Mouse (Mus musculus): ENCODE data around the gene Tacc2.
"Not testable (repeated sequence)": the region's sequence is repeated elsewhere in the genome, so short reads cannot be mapped to it uniquely, and the experiment has no call there.

The Tacc2 gene

DNA sequence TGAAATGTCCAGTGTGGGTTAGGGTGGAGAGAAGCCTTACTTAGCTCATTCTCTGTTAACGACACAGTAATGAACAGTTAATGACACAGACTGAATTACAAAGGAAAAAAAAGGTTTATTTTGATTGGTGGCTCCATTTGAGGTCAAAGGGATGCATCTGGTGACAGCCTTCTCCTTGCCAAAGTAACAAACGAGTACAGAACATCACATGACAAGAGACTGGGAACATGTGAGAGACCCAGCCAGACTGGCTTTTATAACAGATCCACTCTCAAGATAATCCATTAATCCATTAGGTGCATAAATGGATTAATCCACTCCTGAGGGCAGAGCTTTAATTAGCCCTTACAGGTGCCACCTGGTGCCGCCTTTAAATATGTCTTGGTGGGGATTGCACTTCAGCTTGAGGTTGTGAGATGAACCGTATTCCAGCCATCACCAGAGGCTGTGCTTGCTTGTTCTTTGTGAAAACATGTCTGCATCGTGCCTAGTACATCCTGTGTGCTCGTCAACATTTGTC is 75.9 kb downstream of the Tacc2 start:
- DNase-seq (ENCODE audit: low spot score in 2 of 2), result no peak

DNA sequence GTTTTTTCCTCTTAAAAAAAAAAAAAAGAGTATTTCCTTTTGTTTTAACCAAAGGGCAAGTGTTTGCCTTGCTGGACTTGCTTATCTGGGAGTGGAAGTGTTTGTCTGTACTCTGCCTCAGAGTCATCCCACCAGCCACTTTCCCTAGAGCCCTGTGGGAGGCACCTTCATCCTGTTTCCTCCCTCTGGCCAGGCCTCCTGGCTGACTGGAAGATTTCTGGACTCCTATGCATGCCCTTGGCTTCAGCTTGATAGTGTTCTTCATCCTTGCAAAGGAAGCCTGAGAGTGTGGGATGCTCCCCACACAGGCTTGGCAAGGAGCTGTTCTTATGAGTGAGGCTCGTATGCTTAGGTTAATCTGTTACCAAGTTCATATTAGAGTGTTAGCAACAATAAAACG is 77.3 kb downstream of the Tacc2 start:
- no peak for DNase-seq (ENCODE audit: low spot score in 2 of 2)

DNA sequence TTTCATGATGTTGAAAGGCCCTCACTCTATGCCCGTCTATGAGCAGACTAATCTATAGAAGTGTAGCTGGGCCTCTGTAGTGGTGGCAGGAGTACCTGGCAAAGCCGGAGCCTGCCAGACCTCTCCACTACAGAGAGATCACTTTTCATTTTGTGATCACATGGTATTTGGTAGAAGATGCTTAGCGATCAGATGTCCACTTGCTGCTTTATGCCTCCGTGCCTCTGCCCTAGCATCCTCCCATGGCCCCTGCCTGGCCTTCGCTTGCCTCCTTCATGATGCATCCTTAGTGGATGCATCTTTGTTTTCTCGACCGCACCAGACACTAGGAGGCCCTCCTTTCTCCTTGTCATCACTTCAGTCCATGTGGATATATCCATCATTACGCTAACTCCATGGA is 79.7 kb downstream of the Tacc2 start:
- no peak for DNase-seq (ENCODE audit: low spot score in 2 of 2)

DNA sequence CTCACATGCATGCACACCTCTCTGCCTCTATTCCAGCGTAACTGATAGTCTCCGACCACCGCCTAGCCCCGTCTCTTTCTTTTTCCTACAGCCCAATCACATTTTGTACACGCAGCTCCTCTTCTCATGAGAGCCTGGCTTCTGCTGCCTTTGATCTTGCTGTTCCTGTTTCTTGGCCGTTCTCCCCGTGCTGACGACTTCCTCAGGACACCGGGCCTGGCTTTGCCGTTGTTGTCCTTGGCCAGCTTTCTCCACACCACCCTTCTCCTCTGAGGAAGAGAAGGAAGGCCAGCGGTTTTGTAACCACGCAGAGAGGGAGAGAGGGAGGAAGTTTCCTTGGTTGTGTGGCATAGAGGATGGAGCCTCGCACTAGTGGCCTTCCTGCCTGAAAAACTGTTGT is 80.5 kb downstream of the Tacc2 start:
- no peak for DNase-seq (ENCODE audit: low spot score in 2 of 2)

DNA sequence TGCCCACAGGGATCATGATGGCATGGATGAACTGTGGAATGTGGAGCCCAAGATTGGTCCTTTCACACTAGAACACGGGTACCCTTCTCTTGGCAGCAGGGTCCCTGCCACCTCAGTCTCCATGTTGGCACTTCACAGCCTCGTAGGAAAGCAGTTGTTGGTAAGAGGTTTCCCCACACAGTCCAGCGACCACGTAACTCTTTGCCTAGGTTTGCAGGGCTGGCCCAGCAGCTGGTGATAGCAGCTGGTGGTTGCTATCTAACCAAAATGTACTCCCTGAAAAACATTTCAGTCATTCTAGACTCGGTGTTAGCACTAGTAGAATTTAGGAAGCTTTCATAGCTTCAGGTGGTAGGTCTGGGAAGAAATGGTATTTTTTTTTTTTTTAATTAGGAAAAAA is 81.9 kb downstream of the Tacc2 start:
- no peak for DNase-seq (ENCODE audit: low spot score in 2 of 2)

DNA sequence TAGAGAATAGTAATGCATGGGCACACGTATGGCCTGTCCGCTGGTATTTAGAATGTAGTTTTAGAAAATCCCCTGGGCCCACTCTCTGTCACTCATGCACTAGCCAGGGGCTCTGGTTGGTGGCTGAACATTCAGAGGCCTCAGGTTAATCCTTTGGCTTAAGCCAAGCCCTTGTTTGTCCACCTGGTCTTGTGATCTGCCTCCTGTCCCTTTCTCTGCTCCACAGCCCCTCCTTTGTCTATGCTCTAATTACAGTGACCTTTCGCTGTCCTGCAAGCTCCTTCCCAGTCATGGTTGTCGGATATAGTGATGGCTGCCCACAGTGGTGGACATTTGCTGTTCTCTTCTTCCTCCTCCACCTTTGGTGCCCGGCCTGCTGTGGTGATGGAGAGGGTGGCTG is 85.0 kb downstream of the Tacc2 start:
- no peak for DNase-seq (ENCODE audit: low spot score in 2 of 2)

DNA sequence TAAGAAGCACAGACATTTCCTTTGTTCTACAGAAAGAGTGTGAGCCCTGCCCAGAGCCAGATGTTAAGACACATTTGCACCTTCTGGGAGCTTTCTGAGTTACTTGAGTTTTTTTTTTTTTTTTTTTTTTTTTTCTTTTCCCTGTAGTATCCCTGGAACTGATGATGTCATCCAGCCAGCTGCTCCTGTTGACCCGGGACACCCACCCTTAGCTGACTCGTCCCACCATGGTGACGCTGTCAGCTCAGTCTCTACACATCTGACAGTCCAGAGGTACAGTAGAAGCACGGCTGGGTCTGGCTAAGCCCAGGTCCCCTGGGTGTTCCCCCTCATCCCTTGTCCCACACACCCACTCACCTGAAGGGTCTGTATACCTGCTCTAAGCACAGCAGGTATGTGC is 85.6 kb downstream of the Tacc2 start:
- no peak for DNase-seq (ENCODE audit: low spot score in 2 of 2)

DNA sequence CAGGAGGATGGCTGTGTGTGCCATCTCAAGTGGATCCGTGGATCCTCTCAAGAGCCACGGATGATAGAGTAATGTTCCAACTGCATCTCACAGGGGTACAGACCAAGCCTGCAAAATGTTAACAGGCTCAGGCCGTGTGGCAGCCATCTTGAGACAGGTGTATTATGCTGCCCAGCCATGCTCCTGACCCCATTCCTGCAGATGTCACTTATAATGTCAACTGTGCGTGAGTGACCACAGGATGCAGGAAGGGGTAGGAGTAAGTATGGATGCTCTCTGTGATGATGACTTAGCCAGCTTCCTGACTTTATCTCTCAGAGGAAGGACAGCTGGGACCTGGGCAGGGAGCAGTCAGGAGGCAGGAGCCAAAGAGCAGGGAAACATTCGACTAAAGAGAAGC is 86.8 kb downstream of the Tacc2 start:
- no peak for DNase-seq (ENCODE audit: low spot score in 2 of 2)

DNA sequence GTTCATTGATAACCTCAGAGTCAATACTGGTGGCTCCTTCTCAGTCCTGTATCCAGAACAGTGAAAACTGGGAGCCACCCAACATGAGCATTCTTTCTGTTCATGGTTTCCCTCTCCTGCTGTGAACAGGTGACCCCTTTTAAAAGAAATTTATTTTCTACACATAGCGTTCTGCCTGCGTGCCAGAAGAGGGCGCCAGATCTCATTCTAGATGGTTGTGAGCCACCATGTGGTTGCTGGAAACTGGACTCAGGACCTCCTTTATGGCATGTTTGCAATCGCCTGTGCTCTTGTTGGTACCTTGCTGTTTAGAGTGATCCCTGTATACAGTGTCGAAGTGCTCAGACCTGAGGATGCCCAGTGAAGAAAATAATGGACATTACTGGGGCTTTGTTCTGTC is 87.4 kb downstream of the Tacc2 start:
- DNase-seq (ENCODE audit: low spot score in 2 of 2), result no peak

DNA sequence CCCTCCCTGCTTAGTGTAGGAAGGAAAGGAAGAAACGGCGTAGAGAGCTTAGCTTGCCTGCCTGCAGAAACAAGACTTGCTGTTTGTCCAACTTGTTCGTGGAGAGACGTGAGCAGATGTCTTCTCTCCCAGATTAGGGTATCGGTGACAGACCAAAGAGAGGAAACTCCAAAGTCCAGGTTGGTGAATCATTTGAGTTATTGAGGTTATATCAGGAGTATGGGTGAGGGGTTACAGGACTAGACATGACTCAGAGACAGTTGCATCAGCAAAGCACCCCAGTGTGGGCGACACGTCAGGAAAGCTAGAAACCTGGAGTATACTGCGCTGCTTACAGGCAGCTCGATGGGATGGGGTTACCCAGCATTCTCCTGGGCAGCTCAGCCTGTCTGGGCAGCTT is 88.1 kb downstream of the Tacc2 start:
- no peak for DNase-seq (ENCODE audit: low spot score in 2 of 2)

DNA sequence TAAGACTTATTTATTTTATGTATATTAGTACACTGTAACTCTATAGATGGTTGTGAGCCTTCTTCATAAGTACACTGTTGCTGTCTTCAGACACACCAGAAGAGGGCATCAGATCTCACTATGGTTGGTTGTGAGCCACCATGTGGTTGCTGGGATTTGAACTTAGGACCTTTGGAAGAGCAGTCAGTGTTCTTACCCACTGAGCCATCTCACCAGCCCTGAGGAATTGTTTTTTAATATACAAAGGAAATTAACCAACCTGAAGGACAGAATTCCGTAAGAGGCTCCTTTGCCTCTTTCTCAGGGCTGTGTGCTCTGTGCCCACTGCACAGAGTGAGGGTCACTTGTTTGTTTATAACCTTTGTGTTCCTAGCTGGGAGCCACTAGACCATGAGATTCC is 90.8 kb downstream of the Tacc2 start:
- not testable (repeated sequence) for DNase-seq (ENCODE audit: low spot score in 2 of 2)

DNA sequence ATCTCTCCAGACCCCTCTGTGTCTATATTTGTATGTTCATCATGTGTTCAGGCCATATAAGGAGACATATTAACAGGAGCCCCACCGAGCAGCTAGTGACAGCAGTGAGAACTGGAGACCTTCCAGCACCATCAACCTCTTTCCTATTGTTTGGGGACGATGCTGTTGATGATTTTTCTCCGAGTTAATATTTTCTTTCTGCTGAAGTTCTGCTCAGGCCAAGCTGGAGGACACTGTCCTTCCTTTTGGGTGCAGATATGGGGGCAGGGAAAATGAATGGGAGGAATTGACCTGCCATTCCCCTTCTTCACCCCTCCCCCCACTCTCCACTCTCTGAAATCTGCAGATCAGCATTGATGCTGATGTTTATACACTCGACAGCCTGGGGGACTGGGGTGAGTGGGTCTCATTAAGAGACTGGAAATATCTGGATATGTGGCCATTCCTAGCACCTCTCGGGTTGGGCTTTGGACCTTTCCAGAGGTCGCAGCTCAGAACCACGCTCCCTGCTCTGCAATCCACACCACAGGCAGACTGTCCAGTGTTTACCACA is 91.6 kb downstream of the Tacc2 start:
- no peak for DNase-seq (ENCODE audit: low spot score in 2 of 2)

DNA sequence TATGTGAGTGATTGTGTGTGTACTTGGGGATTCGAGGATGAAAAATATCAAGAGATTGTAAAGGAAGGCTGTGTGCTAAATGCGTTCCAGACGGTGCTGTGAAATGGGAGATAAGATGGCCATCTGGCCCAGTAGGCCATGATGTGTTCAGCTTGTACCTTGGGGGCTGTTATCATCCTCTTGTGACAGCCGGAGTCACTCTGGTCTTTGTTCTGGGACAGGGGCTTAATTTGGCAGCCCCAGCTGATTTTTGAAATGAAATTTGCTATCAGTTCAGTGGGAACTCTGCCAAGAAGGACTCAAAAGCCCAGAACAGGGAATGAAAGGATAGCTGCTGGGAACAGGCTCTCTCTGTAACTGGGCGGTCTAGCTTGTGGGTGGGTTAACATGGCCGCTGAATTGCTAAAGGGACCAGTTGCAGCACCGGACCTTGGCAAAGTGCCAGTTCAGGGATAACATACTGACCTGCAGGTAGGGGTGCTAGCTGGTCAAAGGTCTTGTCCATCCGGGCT is 92.2 kb downstream of the Tacc2 start:
- DNase-seq (ENCODE audit: low spot score in 2 of 2), result no peak

DNA sequence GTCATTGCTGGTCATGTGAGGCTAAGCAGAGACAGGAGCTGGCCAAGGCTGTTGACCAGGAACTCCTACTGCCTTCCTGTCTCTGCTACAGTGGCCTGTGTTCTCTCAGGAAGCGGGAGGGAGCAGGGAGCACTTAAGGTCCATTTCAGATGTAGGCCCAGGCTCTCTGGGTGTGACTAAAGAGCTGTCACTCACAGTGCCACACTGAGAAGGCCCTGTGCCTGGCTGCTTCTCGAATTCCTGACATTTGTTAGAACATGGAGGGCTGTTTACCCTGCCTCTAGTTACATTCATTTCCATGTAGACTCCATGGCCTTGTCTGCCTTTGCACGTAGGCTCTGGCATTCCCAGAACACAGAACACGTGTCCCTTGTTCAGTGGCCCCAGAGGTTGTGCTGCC is 93.1 kb downstream of the Tacc2 start:
- no peak for DNase-seq (ENCODE audit: low spot score in 2 of 2)

DNA sequence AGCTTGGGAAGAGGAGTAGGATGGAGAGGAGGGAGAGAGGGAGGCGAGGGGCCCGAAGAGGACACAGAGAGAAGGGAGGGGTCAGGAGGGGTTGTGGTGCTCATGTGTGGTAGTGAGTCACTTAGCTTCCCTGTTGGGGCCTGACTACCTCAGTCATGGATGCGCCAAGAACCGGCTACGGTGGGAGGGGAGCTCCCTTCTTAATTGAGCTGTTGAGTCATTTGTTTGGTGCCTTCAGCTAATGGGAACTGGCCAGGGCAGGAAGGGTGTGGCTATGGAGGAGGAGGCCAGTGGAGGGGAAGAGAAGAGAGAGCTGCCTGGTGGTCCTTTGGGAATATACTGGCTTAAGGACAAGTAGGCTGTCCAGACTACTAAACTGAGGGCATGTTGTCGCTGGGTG is 94.1 kb downstream of the Tacc2 start:
- no peak for DNase-seq (ENCODE audit: low spot score in 2 of 2)

DNA sequence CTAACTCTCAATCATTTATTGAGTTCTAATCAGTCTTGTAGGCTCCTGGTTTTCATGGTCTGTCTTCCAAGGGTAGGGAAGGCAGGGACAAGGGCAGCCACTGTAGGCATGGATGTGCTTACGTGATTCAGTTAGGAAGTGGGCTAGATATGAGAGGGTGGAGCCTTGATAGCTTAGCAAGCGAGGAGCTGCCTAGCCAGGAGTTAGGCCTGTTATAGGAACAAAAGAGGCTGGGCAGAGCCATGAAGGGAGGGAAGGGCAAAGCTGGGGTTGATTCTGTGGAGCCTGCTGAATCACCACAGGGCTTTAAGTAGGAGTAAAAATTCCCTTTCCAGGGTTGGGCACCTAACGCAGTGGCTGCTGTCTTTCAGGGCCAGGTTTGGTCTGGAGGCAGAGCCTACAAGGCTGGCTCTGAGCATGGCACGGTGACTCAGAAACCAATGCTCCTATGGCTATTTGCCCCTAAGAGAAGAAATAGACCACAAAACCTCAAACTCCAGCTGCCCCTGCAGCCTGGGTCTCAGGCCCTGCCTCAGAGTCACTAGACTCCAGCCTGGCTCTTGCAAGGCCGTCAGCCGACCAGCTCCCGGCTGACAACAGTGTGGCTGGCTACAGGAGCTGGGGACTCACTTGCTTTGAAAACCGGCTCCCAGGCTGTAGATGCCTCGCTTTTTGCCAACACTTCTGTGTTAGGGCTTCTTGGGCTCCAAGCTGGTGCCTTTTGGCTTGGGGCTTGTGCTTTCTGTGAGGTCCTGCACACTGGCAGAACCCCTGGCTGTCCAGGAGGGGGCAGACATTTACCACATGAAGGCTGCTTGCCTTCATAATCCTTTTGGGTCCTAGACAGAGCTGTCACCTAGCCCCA is 96.2 kb downstream of the Tacc2 start:
- no peak for DNase-seq (ENCODE audit: low spot score in 2 of 2)

DNA sequence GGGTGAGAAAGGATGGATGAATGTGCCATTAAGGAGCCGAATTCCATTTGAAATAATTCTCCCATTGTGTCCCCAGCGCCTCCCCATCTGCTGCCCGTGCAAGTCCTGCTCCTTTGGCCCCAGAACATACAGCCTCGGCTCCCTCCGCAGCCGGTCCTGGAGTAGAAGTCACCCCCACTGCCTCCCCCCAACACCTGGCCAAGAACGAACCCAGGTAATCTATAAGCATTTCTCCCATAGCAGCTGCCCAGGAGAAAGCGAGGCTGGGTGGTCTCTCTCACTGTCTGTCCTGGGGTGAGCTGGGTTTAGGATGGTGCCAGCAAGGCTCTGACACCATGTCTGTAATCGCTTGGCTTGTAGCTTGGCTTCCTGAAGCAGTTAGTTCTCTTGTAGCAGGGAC is 97.3 kb downstream of the Tacc2 start:
- no peak for DNase-seq (ENCODE audit: low spot score in 2 of 2)

DNA sequence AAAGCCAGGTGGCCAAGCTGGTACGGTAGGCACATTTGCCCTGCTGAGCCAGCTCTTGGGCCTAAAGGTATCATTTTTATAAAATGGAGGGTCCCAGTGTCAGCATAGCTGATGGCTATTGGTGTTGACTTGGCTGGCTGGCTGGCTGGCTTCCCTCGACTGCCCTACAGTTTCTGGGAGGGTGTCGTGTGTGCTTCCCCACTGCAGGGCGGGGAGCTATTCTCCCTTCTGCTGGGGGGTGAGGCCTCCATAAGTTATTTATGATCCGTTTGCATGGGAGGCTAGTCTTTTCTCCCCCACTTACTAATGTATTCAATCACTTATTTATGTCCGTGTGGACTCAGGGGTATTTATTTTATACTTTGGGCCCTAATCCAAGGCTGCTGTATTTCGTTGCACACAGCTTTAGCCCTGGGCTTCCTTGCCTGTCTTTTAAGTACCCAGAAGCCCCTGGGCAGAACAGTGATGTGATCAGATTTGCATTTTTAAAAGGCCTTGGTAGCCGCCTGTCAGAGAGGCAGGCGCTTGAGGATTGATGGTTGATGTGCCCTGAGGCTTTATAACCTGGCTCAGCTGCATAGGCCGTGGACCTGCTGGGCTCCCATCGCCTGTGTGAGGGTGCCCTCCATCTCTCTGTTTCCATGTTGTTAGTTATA is 99.8 kb downstream of the Tacc2 start:
- DNase-seq (ENCODE audit: low spot score in 2 of 2), result no peak

DNA sequence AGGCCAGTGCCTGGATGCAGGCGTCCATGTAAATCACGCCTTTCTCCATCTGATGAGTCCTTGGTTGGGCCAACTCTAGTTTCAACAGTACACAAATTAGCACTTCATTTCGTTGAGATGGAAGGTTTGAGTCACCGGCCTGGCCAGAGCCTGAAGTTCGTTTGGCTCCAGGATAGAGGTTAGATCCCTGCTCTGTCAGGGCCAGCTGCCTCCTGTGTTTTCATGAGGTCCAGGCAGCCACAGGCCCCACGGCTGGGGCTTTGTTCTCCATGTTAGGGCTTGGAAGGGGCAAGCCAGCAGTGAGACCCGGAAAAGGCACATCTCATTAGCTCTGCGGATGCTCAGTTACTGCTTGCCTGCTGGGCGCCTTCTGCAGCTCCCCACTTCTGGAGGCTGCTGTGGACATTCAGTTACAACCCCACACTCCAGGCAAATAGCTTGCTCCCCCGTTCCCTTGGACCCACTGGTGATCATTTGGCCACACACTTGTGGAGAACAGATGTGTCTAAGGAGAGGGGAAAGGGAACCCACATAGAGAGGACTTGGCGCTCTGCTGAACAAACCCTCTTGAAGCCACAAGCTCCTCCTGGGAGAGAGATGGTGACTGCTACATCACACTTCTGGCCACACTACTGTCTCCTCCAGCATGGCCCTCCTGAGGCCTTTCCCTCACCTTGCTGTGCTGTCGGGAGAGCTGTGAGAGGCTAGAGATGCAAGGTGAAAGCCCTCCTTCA is 100.5 kb downstream of the Tacc2 start:
- DNase-seq (ENCODE audit: low spot score in 2 of 2), result no peak

DNA sequence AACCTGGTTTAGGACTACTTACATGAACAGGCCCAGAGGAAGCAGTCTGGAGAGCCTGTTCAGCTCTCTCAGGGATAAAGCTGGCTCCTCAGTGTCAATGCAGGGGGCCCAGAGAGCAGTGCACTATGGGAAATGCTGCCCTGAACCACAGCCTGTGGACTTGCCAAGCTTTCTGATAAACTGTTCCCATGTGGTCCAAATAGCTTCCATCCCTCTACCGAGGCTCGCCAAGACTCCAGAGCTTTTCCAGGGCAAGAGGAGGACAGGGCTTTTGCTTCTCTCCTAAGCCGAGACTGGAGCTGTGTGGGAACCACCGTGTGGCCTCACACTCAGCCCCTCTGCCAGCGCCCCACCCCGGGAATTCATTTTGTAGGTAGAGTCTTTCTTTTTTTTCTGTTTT is 101.2 kb downstream of the Tacc2 start:
- DNase-seq (ENCODE audit: low spot score in 2 of 2), result no peak

DNA sequence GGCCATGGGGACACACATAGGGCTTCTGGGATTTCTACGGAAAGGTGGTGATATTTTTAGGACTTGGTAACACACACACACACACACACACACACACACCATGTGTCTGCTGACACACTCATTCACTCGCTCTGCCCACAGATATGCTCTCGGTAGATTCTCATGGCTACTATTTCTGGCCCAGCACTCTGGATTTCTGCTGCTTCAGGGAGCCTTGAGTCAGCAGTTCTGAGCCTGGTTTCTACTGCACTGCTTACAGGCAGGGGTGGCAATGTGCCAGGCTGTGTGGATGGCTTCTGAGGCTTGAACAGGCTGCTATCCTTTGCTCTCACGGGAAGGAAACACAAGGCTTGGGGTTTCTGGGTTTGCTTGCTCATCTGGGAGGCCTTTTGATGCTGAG is 104.6 kb downstream of the Tacc2 start:
- peak; percentile 77 to 88 for DNase-seq (ENCODE audit: low spot score in 2 of 2)

DNA sequence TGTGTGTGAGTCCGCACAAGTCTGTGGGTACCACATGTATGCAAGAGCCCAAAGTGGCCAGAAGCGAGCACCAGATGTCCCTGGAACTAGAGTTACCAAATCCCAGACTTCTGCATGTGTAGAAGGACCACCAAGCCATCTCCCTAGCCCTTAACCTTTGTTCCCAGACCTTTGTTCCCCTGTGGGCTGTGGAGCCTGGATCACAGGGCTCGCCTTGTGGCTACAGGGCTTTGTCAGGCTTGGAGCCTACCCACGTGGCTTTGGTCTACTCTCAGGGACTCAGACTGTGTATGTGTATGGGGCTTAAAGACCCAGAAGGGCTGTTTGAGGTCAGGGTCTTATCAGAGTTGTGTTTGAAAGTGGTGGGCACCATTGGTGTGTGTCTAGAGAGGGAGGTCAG is 111.4 kb downstream of the Tacc2 start:
- DNase-seq (ENCODE audit: low spot score in 2 of 2), result no peak

All from left cerebral cortex, adult 9 months (tissue).